Mouse (Mus musculus) CH12.LX (cell line): Measurements from ENCODE around the gene Mapk8ip3.

Source experiments
- CTCF ChIP-seq, 2 experiments: IDR thresholded peaks in 1 of 2; conservative IDR thresholded peaks in 1 of 2; 2 replicates each; pipeline ENCODE4 v1.5.1; 2011 to 2012; ENCODE audit warnings: low read depth in 2 of 2, low read length in 2 of 2, improper control_type of control experiment in 1 of 2, inconsistent platforms in 1 of 2, mild to moderate bottlenecking in 1 of 2, moderate library complexity in 1 of 2
- JUN ChIP-seq: IDR thresholded peaks from 2 replicates; pipeline ENCODE4 v1.6.1; 2011; ENCODE audit warnings: low read depth, mild to moderate bottlenecking, low read length, improper control_type of control experiment, moderate library complexity; ENCODE audit not compliant: insufficient read depth
- KAT2A ChIP-seq: IDR thresholded peaks from 2 replicates; pipeline ENCODE4 v1.6.1; 2012; ENCODE audit warnings: low read length, improper control_type of control experiment, inconsistent platforms; ENCODE audit not compliant: insufficient replicate concordance
- POLR2A ChIP-seq: IDR thresholded peaks from 2 replicates; pipeline ENCODE4 v1.6.1; 2011; ENCODE audit warnings: low read depth, mild to moderate bottlenecking, improper control_type of control experiment, low read length
- ZC3H11A ChIP-seq: IDR thresholded peaks from 2 replicates; pipeline ENCODE4 v1.6.1; 2012; ENCODE audit warnings: low read depth, mild to moderate bottlenecking, inconsistent platforms, low read length, improper control_type of control experiment

DNA sequence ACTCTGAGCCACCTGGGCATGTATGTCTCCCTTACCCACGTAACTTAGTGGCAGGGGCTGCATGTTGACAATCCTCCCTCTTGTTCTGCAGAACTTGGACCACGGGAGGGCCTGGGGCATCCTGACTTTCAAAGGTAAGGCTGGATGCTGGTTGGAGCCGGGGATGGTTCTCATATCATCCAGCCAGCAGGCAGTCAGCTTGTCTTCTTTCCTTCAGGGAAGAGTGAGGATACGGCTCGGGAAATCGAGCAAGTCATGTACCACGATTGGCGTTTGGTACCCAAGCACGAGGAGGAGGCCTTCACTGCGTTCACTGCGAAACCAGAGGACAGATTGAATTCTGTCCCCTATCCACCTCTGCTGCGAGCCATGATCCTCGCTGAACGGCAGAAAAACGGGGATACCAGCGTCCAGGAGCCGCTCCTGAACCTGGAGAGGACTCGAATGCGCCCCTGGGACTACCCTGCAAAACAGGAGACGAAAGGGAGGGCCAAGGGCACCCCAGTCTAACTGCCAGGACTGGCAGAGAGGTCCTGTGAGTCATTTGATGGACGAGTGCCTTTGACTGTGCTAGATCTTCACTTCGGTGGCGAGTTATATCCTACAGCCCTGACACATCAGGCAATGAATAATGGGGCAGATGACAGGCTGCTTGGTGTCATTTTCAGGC is 41.1 kb downstream of the Mapk8ip3 start:
- TF ChIP-seq POLR2A, result no peak
- TF ChIP-seq CTCF (conservative IDR thresholded peaks at IDR 0.05 in 1 of 2, IDR thresholded peaks at IDR 0.05 in 1 of 2; ENCODE audit: low read depth in 2 of 2, low read length in 2 of 2), result no peak
- no peak for TF ChIP-seq JUN
- no peak for TF ChIP-seq ZC3H11A
- no peak for TF ChIP-seq KAT2A
